Mouse (Mus musculus) E14TG2a.4 (cell line): Measurements from ENCODE around the gene Srd5a2.

Source experiments
- H3K27me3 ChIP-seq: 2 replicates; pipeline ENCODE4 v1.6.1; 2014; ENCODE audit warnings: low read length, control low read depth; ENCODE audit not compliant: insufficient read depth
- H3K36me3 ChIP-seq: 2 replicates; pipeline ENCODE4 v1.6.1; 2014; ENCODE audit warnings: low read length, control low read depth; ENCODE audit not compliant: insufficient read depth
- H3K4me1 ChIP-seq: replicated peaks from 2 replicates; pipeline ENCODE4 v1.6.1; 2014; ENCODE audit warnings: low read depth, low read length, control low read depth
- H3K4me3 ChIP-seq: replicated peaks from 2 replicates; pipeline ENCODE4 v1.5.1; 2014; ENCODE audit warnings: mild to moderate bottlenecking, low read length
- H3K9me3 ChIP-seq: 2 replicates; pipeline ENCODE4 v1.6.1; 2014; ENCODE audit warnings: low read length, control low read depth
- CTCF ChIP-seq: conservative IDR thresholded peaks from 2 replicates; pipeline ENCODE4 v1.5.1; 2014; ENCODE audit warnings: low read length
- NANOG ChIP-seq: IDR thresholded peaks from 2 replicates; pipeline ENCODE4 v1.6.1; 2014; ENCODE audit warnings: borderline replicate concordance, low read length, mixed read lengths
- POU5F1 ChIP-seq: IDR thresholded peaks from 2 replicates; pipeline ENCODE4 v1.6.1; 2014; ENCODE audit warnings: low read length, borderline replicate concordance

Srd5a2 gene

GRCm38 (mm10) chr17:73971291-73971690 is 76.4 kb downstream of the Srd5a2 start:
- Histone ChIP-seq H3K36me3 (no peaks in the 10 kb centered on the region), H3K4me3 (no peak overlapping the region), H3K4me1 (no peaks in the 10 kb centered on the region), H3K9me3 (no peaks in the 10 kb centered on the region), H3K27me3 (no peaks in the 10 kb centered on the region)
- no peak for TF ChIP-seq NANOG
- no peak for TF ChIP-seq CTCF
- TF ChIP-seq POU5F1 = no peak

- TF ChIP-seq POU5F1 = no peak
- no peak for TF ChIP-seq NANOG
- TF ChIP-seq CTCF = no peak
- H3K27me3 ChIP-seq = no peaks in the 10 kb centered on the region
These were observed 77.2 kb downstream of the Srd5a2 start for GRCm38 (mm10) chr17:73970361-73971027.

More at GRCm38 (mm10) chr17:73970361-73971027, 77.2 kb downstream of the Srd5a2 start:
- H3K4me3 ChIP-seq = no peak overlapping the region
- no peaks in the 10 kb centered on the region for H3K36me3 ChIP-seq
- no peaks in the 10 kb centered on the region for H3K9me3 ChIP-seq
- no peaks in the 10 kb centered on the region for H3K4me1 ChIP-seq
